Mouse (Mus musculus) layer of hippocampus, postnatal 36 days (tissue): ENCODE results near the gene Pcca. TPM values are rescaled to one million over a fixed set of nuclear protein-coding genes. Genes with fewer than 3 reads are reported as not detected.

Source experiments
- DNase-seq, 2 experiments: peaks; one replicate each; pipeline ENCODE4 v3.0.0; 2022
- total RNA-seq, 2 experiments: library from RNA; stranded (reverse); gene quantifications; 2 replicates each; pipeline ENCODE4 v1.2.3; 2021

The Pcca gene
- total RNA-seq, 2 experiments from 2014 or later: 36.1 to 52.2 TPM

- DNase-seq: no peak
Measured at GRCm38 (mm10) chr14:122648214-122648613, 114.1 kb downstream of the Pcca start.

GRCm38 (mm10) chr14:122649336-122649950 is 115.3 kb downstream of the Pcca start:
- DNase-seq: no peak

- no peak for DNase-seq
Measured at GRCm38 (mm10) chr14:122651681-122652080, 117.6 kb downstream of the Pcca start.

- no peak for DNase-seq
Measured at GRCm38 (mm10) chr14:122675661-122676060, 141.5 kb downstream of the Pcca start.

- DNase-seq: no peak
Measured at GRCm38 (mm10) chr14:122683645-122684044, 149.5 kb downstream of the Pcca start.

GRCm38 (mm10) chr14:122684250-122684649 is 150.1 kb downstream of the Pcca start:
- no peak for DNase-seq

GRCm38 (mm10) chr14:122684811-122685210 is 150.7 kb downstream of the Pcca start:
- DNase-seq: no peak

GRCm38 (mm10) chr14:122687398-122687797 is 153.3 kb downstream of the Pcca start:
- DNase-seq: no peak

GRCm38 (mm10) chr14:122688378-122688777 is 154.3 kb downstream of the Pcca start:
- DNase-seq: no peak

- DNase-seq: no peak
Measured at GRCm38 (mm10) chr14:122689136-122689815, 155.2 kb downstream of the Pcca start.

GRCm38 (mm10) chr14:122691555-122691954 is 157.4 kb downstream of the Pcca start:
- DNase-seq: no peak

GRCm38 (mm10) chr14:122700333-122700732 is 166.2 kb downstream of the Pcca start:
- DNase-seq: no peak

- no peak for DNase-seq
Measured at GRCm38 (mm10) chr14:122713793-122714192, 179.7 kb downstream of the Pcca start.

GRCm38 (mm10) chr14:122714911-122715310 is 180.8 kb downstream of the Pcca start:
- DNase-seq: no peak

GRCm38 (mm10) chr14:122716057-122716456 is 181.9 kb downstream of the Pcca start:
- DNase-seq: no peak

GRCm38 (mm10) chr14:122719496-122720080 is 185.5 kb downstream of the Pcca start:
- DNase-seq: no peak

GRCm38 (mm10) chr14:122720989-122721388 is 186.9 kb downstream of the Pcca start:
- peak; percentile 44 to 48 for DNase-seq

GRCm38 (mm10) chr14:122721750-122722149 is 187.6 kb downstream of the Pcca start:
- DNase-seq: no peak

GRCm38 (mm10) chr14:122726456-122726855 is 192.3 kb downstream of the Pcca start:
- no peak for DNase-seq

GRCm38 (mm10) chr14:122729431-122730073 is 195.4 kb downstream of the Pcca start:
- DNase-seq: no peak

GRCm38 (mm10) chr14:122730921-122731551 is 196.9 kb downstream of the Pcca start:
- DNase-seq: no peak

- no peak for DNase-seq
Measured at GRCm38 (mm10) chr14:122736806-122737205, 202.7 kb downstream of the Pcca start.
